Mouse (Mus musculus): ENCODE results near the gene Fam102b.

The Fam102b gene

GRCm38 (mm10) chr3:109010489-109011260 is 16.7 kb downstream of the Fam102b start:
- no peak for DNase-seq

GRCm38 (mm10) chr3:109008180-109008579 is 19.2 kb downstream of the Fam102b start:
- no peak for DNase-seq

DNA sequence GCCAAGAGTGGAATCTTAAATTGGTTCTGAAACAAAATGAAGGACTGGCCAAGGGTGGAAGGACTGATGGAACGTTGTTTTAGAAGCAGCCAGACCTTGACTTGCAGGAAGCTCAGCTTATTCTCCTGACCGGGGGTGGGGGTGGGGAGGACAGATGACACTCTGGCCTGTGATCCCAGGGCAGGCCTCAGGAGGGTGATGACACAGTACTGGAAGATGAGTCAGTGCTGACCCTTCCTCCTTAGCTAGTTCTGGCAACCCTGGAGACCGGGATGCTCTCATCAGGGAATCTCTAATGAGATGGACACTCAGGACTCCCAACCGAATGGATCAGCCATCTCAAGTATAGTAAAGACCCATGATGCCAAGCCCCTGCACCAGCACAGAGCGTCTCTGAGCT is 21.6 kb downstream of the Fam102b start:
- DNase-seq = no peak

GRCm38 (mm10) chr3:108999173-108999572 is 28.2 kb downstream of the Fam102b start:
- no peak for DNase-seq

- no peak for DNase-seq
These were observed 29.6 kb downstream of the Fam102b start for GRCm38 (mm10) chr3:108997762-108998161.

- no peak for DNase-seq
These were observed 30.1 kb downstream of the Fam102b start for GRCm38 (mm10) chr3:108997284-108997683.

DNA sequence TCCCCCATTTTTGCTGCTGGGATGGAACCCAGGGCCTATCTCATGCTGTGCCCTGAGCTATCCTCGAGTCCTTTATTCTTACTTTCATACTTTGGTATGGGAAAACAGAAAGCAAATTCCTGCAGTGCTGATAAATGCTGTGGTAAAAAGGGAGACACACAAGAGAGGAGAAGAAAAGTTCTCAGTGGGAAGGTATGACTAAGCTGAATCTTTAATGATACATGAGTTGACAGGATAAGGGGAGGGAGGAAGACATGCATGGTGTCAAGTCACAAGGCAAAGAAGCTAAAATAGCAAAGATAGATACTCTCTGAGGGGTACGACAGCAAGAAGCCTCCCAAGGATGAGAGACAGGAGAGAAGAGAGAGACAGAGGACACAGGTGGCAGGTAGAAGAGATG is 32.0 kb downstream of the Fam102b start:
- DNase-seq = no peak

- no peak for DNase-seq
These were observed 32.9 kb downstream of the Fam102b start for GRCm38 (mm10) chr3:108994477-108994876.

DNA sequence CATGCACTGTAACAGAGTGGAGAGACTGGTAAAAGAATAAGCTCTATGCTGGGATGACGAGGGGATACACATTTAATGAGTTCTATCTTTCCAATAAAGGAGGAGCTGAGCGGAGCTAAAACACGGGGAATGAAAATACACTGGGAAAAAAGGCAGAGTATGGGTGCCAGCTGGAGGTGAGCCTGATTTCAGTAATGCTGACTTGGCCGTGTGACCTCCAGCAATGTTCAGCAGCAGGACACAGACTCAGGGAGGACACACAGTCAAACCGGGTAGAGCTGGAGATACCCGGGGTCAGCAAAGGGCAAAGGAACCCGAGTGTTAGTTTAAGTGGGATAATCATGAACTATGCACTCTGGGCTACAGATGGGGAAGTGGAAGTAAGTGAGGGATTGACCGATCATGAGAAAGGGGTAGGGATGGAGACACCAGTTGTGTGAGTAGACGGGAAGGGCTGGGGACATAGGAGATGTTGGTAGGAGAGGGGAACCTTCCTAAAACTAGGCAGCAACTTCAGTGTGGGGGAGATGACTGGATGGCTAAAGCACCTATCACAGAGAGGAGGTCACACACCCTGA is 37.3 kb downstream of the Fam102b start:
- no peak for DNase-seq

DNA sequence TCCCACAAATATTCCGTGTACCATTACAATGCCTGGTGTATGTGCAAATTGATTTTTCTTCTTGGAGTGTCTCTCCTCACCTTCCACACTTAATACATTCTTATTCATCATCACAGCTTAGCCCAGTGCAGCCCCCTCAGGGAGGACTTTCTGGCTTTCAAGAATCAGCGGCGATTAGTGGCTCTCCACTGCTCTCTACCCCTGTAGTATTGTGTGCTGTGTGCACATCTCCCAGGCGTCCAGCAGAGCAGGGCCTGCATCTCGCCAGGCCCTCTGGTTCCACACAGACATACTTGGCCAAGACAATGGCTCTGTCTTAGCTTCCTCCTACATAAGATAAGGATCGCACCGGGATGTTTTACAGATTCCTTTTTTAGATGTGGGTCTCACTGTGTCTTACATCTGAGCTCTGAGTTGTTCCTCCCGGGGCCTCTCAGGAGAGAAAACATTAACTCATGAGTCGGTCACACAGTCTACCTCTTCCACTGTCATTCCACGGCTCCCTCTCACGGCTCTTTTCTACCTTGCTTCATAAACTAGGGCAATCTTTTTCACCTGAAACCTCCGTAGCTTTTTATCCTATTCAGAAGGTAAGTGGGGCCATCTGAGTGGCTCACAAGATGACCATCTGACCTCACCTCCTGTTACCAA is 40.3 kb downstream of the Fam102b start:
- DNase-seq = no peak

DNA sequence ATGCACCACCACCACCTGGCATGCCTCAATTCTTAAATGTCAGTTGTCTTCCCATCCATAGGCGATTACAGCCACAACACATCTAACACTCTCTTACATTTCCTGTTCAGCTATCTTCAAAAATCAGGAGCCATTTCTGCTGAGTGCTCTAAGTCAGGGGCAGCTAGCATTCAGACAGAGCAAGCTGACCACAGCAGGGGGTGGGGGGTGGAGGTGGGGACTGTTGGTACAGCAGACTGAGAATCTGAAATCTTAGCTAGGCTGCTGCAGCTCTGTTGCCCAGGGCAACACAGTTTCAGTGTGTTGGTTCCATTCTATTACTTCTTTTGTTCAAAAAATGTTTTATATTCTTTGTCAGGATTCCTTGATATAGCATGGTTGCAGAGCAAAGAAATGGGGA is 40.9 kb downstream of the Fam102b start:
- no peak for DNase-seq

DNA sequence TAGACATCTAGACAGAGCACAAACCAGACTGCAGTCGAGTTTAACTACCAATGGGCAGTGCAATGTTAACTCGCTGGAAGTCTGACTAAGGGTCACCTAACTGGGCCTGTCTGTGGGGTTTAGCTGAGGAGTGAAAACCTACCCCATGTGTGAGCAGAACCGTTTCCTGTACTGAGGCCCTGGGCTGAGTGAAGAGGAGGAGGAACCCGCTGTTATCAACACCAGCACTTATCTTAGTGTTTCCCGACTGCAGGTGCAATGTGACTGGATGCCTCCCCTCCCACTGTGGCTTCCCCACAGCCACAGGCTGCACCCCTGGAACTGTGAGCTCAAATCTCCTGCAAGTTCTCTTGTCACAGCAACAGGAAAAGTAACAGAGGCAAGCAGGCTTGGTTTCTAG is 43.4 kb downstream of the Fam102b start:
- no peak for DNase-seq

DNA sequence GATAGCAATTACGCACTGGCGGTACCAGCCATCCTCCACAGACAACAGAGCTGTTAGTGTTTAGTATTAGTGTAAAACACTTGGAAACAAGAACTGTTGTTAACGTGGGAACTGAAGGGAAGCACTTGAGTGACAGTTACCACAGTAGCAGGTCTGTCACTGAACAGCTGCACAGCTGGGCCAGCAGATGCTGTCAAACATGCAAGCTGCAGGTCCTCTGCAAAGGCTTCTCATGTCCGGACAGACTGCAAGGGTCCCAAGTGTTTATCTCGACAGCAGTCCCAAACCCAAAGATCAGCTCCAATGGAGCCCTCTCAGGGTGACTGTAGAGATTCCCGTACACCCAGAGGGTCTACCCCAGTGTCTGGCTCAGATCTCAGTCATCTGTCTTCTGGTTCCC is 45.5 kb downstream of the Fam102b start:
- no peak for DNase-seq

GRCm38 (mm10) chr3:108977340-108978030 is 49.9 kb downstream of the Fam102b start:
- DNase-seq = no peak

GRCm38 (mm10) chr3:108974920-108975485 is 52.4 kb downstream of the Fam102b start:
- no peak for DNase-seq

- no peak for DNase-seq
These were observed 53.3 kb downstream of the Fam102b start for GRCm38 (mm10) chr3:108973980-108974660.

DNA sequence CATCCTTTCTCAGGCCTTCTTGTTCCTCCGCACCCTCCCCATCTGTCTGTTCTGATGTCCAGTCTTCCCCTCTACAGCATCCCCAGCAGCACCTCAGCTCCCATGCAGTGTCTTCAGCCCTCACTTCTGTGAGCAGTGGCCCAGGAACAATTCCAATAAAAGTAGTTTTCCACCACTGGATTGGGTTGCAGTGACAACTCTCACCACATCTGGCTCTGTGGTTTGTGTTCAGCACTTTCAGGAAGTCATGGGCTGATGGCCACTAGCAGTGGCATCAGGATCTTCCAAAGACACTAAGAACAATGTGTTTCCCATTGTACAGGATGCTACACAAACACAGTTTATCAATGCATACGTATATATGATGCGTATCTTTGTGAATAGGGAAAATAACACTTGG is 61.4 kb downstream of the Fam102b start:
- DNase-seq = no peak

DNA sequence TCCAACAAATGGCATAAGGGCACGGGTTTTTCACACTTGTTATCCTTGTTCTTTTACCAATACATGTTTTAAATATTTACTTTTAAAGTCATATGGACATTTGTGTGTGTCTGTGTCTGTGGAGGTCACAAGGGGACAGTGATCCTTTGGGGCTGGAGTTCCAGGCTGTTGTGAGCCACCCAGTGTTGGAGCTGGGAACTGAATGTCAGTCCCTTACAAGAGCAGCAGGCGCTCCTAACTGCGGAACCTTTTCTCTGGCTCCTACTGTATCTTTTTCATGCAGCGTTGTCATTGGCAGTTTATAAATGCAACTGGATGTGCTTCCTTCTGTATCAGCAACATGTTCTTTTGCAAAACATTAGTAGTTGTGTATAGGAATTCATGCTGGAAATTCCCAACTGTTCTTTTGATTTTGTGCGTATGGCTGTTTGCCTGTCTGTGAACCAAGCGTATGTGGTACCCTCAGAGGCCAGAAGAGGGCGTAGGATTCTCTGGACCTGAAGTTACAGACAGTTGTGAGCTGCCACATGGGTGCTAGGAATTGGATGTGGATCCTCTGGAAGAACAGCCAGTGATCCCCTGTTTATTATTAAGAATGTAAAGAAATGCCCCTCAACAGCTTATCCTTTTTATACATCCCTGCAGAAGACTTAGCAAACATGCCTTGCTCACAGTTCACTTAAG is 62.9 kb downstream of the Fam102b start:
- DNase-seq = no peak

DNA sequence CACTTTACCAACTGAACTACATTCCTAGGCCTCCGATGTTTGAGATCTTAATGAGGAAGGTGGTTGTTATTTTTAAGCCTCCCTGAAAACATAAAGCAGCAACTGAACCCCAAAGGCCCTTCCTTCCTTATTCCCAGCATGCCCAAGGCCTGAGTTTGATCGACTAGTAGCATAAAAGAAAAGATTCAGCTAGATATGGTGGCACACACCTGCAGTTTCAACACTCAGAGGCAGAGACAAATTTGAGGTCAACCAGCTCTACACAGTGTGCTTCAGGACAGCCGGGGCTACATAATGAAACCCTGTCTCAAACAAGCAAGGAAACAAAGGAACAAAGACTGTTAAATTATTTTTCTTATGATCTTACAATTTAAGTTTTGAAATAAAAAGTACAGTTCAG is 63.6 kb downstream of the Fam102b start:
- no peak for DNase-seq

- no peak for DNase-seq
These were observed 64.1 kb downstream of the Fam102b start for GRCm38 (mm10) chr3:108963278-108963677.

- DNase-seq = no peak
These were observed 65.8 kb downstream of the Fam102b start for GRCm38 (mm10) chr3:108961655-108962054.

DNA sequence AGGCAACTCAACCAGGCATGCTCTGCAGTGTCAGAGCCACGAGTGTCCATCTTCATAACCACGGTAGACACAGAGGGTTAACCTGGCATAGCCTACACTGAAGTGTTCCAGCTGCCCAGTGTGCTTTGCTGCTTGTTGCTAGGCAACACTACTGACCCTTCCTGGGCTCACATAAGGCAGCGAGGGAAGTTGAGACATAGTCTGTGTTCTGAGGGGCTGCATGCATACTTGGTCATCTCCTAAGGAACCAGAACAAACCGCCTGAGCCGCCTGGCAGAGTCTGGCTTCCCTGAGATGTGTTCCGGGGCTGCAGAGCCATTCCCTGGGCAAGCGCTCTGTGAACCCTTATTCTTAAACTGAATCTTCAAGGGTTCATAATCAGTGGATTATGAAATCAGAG is 66.2 kb downstream of the Fam102b start:
- no peak for DNase-seq
